Mouse (Mus musculus): ENCODE results near the gene Ppp1r32. TPM values are rescaled to one million over a fixed set of nuclear protein-coding genes. Genes with fewer than 3 reads are reported as not detected.
A peak's percentile ranks its signal among the peaks of the same experiment; 100 is the strongest.

Gene Ppp1r32
- polyA plus RNA-seq, 1 experiment from 2014 or later, result 0.14 TPM

DNA sequence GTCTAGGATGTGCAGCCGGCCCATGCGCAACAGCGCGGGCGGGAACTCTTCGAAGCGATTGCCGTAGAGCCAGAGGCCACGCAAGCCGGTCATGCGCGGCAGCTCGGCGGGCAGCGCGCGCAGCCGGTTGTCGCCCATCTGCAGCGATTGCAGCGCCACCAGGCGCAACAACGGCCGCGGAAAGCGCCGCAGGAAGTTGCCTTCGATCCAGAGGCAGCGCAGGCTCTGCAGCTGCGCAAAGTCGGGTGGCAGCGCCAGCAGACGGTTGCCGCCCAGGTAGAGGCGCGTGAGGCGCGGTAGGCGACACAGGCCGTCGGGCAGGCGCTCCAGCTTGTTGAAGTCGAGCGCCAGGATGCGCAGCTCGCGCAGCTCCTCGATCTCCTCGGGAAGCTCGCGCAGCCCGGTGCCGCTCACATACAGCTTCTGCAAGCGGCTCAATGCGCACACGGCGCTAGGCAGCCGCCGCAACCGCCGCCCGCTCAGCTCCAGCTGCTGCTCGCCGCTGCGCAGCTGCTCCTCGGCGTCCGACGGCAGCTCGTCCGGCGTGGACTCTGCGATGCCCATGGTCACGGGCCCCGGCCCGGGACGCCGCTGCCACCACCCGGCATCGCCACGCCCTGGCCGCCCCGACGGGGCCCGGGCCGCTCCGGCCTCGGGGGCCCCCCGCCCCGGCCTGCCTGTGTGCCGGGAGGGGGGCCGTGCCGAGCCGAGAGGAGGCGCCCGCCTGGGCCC is 25.8 kb downstream of the Ppp1r32 start, which contains the start of gene Lrrc10b:
Gene Lrrc10b, minus strand, starts transcription at position 722 of the 732 bp plus-strand sequence.
- ATAC-seq (replicated peaks; ENCODE audit: low FRiP score, low TSS enrichment, low read depth) (peak; percentile 56), DNase-seq (ENCODE audit: low spot score) (peak; percentile 86)
- Histone ChIP-seq H3K4me1 (replicated peaks; ENCODE audit: control insufficient read depth, insufficient read depth, low read length) (peaks cover 14% of the 10 kb centered on the region; the same call in 1 of the 2 replicates), H3K4me3 (ENCODE audit: low read depth, low read length) (peak within 1 kb of the TSS; percentile 48), H3K36me3 (ENCODE audit: control insufficient read depth, insufficient read depth, low read length) (no peaks in the 10 kb centered on the region), H3K27me3 (replicated peaks; ENCODE audit: control insufficient read depth, insufficient read depth, low read length) (peaks cover 84% of the 10 kb centered on the region), H3K27ac (ENCODE audit: low read depth) (no peak within 1 kb of the TSS), H3K4me2 (ENCODE audit: low read length) (peak within 1 kb of the TSS; percentile 91), H3K9ac (ENCODE audit: low read length) (peak within 1 kb of the TSS; percentile 10; the same call in 1 of the 2 replicates), H3K9me3 (ENCODE audit: control insufficient read depth, low read length) (no peaks in the 10 kb centered on the region)
- under 1% methylated on average over 86 of the region's 96 CpGs for WGBS

DNA sequence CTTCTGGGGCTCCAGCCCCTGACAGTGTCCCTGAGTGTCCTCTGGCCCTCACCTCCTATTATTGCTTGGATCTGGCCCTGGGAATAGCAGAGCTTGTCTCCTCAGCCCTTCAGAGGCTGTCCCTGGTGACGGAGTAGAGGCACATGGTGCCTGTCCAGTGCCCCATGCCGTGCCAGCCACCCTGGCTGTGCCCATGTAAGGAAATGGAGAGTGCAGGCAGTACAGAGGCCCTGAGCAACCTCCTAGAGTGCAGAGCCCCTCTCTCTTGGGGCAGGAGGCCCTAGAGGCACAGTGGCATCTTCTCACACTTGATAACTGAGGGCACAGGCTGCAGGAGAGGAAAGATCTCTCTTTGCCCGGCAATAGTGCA is 27.3 kb downstream of the Ppp1r32 start:
- H3K9me3 ChIP-seq (ENCODE audit: control insufficient read depth, low read length), result no peaks in the 10 kb centered on the region
- WGBS, result 75% methylated on average over 3 of the region's 3 CpGs
- H3K4me2 ChIP-seq (ENCODE audit: low read length), result no peak overlapping the region
- no peak overlapping the region for H3K4me3 ChIP-seq (ENCODE audit: low read depth, low read length)
- peaks cover 73% of the 10 kb centered on the region for H3K27me3 ChIP-seq (replicated peaks; ENCODE audit: control insufficient read depth, insufficient read depth, low read length)
- no peak overlapping the region for H3K27ac ChIP-seq (ENCODE audit: low read depth)
- no peak overlapping the region for H3K9ac ChIP-seq (ENCODE audit: low read length)
- peaks cover 14% of the 10 kb centered on the region; the same call in 1 of the 2 replicates for H3K4me1 ChIP-seq (replicated peaks; ENCODE audit: control insufficient read depth, insufficient read depth, low read length)
- DNase-seq (ENCODE audit: low spot score), result no peak
- ATAC-seq (replicated peaks; ENCODE audit: low FRiP score, low TSS enrichment, low read depth), result no peak
- H3K36me3 ChIP-seq (ENCODE audit: control insufficient read depth, insufficient read depth, low read length), result no peaks in the 10 kb centered on the region

DNA sequence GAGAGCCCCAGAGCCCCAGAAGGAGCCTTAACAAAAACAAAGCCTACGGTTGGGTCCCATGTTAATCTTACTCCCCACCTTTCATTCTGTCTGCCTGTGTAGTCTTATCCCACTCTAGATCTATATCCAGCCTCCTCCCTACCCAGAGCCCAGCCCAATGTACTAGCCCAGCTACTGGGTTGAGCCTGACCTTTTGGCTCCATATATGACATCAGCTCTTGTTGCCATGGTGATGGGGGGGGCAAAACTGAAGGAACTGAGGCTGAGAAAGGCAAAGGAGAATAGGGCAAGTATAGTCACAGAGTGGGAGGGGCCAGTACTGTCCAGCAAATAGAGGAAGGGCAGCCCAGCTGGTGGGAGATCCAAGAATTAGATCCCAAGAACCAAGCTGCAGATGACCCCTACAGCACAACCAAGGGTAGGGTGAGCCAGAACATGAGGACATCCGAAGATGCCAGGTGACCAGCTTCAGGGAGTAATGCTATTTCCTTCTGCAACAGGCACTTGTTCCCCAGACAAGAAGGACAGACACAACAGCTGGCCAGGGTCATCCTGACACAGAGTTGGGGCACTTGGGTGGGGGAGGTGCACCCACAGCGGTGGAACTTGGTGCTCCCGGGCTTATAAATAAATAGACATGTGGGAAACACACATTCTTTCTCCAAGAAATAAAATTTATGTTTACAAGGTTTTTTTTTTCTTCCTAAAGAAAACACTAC is 27.9 kb downstream of the Ppp1r32 start:
- no peaks in the 10 kb centered on the region for H3K9me3 ChIP-seq (ENCODE audit: control insufficient read depth, low read length)
- H3K27me3 ChIP-seq (replicated peaks; ENCODE audit: control insufficient read depth, insufficient read depth, low read length), result peaks cover 68% of the 10 kb centered on the region
- H3K36me3 ChIP-seq (ENCODE audit: control insufficient read depth, insufficient read depth, low read length), result no peaks in the 10 kb centered on the region
- no peak overlapping the region for H3K4me2 ChIP-seq (ENCODE audit: low read length)
- no peak overlapping the region for H3K4me3 ChIP-seq (ENCODE audit: low read depth, low read length)
- no peak overlapping the region for H3K9ac ChIP-seq (ENCODE audit: low read length)
- ATAC-seq (replicated peaks; ENCODE audit: low FRiP score, low TSS enrichment, low read depth) (no peak), DNase-seq (ENCODE audit: low spot score) (no peak)
- peaks cover 14% of the 10 kb centered on the region; the same call in 1 of the 2 replicates for H3K4me1 ChIP-seq (replicated peaks; ENCODE audit: control insufficient read depth, insufficient read depth, low read length)
- H3K27ac ChIP-seq (ENCODE audit: low read depth), result no peak overlapping the region
- 48% methylated on average over 4 of the region's 4 CpGs for WGBS

DNA sequence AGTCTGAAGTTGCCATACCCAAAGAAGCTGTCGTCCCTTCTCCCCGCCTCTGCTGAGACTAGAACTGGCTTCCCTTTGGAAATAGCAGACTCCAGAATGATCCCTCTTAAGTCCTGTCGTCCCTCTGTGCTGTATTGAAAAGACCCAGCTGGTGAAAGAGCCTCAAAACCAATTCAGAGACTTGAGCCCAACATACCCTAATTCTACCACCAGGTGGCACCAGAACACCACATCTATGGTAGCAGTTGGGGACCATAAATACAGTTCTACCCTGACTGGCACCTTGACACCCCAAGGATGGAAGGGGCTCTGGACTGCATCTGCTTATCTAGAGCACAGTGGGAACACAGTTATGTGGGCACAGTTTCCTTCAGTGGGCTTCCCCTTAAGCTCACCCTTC is 33.0 kb downstream of the Ppp1r32 start:
- WGBS, result 5% methylated on average over 3 of the region's 3 CpGs
- Histone ChIP-seq H3K4me2 (ENCODE audit: low read length) (no peak overlapping the region), H3K27me3 (replicated peaks; ENCODE audit: control insufficient read depth, insufficient read depth, low read length) (peaks cover 17% of the 10 kb centered on the region), H3K27ac (ENCODE audit: low read depth) (no peak overlapping the region), H3K9ac (ENCODE audit: low read length) (no peak overlapping the region), H3K4me3 (ENCODE audit: low read depth, low read length) (no peak overlapping the region), H3K9me3 (ENCODE audit: control insufficient read depth, low read length) (no peaks in the 10 kb centered on the region), H3K4me1 (replicated peaks; ENCODE audit: control insufficient read depth, insufficient read depth, low read length) (no peaks in the 10 kb centered on the region), H3K36me3 (ENCODE audit: control insufficient read depth, insufficient read depth, low read length) (no peaks in the 10 kb centered on the region)
- DNase-seq (ENCODE audit: low spot score) (peak; percentile 87), ATAC-seq (replicated peaks; ENCODE audit: low FRiP score, low TSS enrichment, low read depth) (peak; percentile 44; the same call in 1 of the 2 replicates)

DNA sequence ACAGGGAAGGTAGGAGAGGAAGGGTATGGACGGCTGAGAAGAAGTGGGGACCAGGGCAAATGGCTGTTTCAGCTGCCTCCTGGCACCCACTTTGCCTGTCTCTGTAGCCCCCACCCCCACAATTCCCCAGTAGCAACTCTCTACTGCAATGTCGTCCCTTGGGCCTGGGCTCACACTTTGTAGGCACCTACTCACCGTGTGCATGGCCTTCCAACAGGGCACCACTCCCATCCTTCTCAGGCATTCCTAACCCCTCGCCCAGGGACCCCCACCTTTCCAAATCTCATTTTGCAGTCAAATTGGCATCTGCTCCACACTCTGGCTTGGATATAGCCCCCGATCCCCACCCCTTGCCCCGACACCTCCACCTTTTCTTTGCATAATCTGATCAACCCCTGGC is 33.5 kb downstream of the Ppp1r32 start:
- peaks cover 12% of the 10 kb centered on the region for H3K27me3 ChIP-seq (replicated peaks; ENCODE audit: control insufficient read depth, insufficient read depth, low read length)
- DNase-seq (ENCODE audit: low spot score), result no peak
- 63% methylated on average over 6 of the region's 6 CpGs for WGBS
- H3K27ac ChIP-seq (ENCODE audit: low read depth), result no peak overlapping the region
- H3K4me3 ChIP-seq (ENCODE audit: low read depth, low read length), result no peak overlapping the region
- no peak overlapping the region for H3K4me2 ChIP-seq (ENCODE audit: low read length)
- peak; percentile 32; the same call in 1 of the 2 replicates for ATAC-seq (replicated peaks; ENCODE audit: low FRiP score, low TSS enrichment, low read depth)
- H3K9me3 ChIP-seq (ENCODE audit: control insufficient read depth, low read length), result no peaks in the 10 kb centered on the region
- no peaks in the 10 kb centered on the region for H3K4me1 ChIP-seq (replicated peaks; ENCODE audit: control insufficient read depth, insufficient read depth, low read length)
- no peaks in the 10 kb centered on the region for H3K36me3 ChIP-seq (ENCODE audit: control insufficient read depth, insufficient read depth, low read length)
- no peak overlapping the region for H3K9ac ChIP-seq (ENCODE audit: low read length)

DNA sequence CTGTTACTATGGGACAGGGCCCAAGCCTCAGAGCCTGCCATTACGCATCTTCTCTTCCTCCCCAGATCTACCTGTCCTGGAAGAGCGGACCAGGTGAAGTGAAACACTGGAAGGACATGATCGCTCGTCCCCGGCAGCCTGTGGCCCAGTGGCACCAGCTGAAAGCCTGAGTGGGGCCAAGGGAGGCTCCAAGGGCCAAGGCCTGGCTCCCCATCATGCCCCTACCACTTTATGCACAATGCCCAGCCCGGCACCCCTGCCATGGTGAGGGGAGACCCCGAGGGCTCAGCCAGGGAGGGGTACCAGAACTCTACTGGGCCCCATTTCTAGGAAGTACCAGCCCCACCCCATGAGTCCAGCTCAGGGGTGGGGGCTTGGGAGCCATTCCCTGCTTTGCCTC is 34.5 kb downstream of the Ppp1r32 start:
- no peak overlapping the region for H3K27ac ChIP-seq (ENCODE audit: low read depth)
- ATAC-seq (replicated peaks; ENCODE audit: low FRiP score, low TSS enrichment, low read depth), result no peak
- H3K27me3 ChIP-seq (replicated peaks; ENCODE audit: control insufficient read depth, insufficient read depth, low read length), result peaks cover 7% of the 10 kb centered on the region
- 94% methylated on average over 7 of the region's 7 CpGs for WGBS
- H3K9ac ChIP-seq (ENCODE audit: low read length), result no peak overlapping the region
- no peaks in the 10 kb centered on the region for H3K9me3 ChIP-seq (ENCODE audit: control insufficient read depth, low read length)
- no peak for DNase-seq (ENCODE audit: low spot score)
- H3K4me3 ChIP-seq (ENCODE audit: low read depth, low read length), result no peak overlapping the region
- no peaks in the 10 kb centered on the region for H3K36me3 ChIP-seq (ENCODE audit: control insufficient read depth, insufficient read depth, low read length)
- no peak overlapping the region for H3K4me2 ChIP-seq (ENCODE audit: low read length)
- no peaks in the 10 kb centered on the region for H3K4me1 ChIP-seq (replicated peaks; ENCODE audit: control insufficient read depth, insufficient read depth, low read length)

DNA sequence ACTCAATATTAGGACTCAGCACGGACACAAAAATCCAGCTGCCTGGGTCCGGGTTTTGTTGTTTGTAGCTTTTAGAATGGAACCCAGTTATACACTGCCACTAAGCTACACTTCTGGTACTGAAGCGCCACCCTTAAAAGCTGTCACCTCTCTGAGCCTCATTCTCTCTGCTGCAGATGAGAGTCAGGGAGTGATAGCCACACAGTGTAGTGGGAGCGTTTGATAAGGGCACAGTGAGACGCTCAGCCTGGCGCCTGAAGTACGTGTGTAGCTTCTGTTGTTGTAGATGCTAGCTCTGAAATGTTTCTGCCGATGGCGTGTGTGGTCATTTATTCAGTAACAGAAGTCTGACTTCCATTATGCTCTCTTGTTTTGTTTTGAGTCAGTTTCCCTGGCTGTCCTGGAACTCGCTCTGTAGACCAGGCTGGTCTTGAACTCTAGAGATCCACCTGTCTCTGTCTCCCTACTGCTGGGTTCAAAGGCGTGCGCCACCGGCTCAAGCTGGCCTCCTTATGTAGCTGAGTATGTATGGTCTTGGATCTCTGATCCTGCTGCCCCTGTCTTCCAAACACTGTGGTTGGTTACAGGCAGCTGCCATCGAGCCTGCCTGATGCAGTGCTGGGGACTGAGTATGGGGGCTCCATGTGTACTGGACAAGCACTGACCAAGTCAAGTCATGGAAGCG is 37.9 kb downstream of the Ppp1r32 start:
- no peak for ATAC-seq (replicated peaks; ENCODE audit: low FRiP score, low TSS enrichment, low read depth)
- H3K9ac ChIP-seq (ENCODE audit: low read length), result no peak overlapping the region
- no peak overlapping the region for H3K4me2 ChIP-seq (ENCODE audit: low read length)
- no peak overlapping the region for H3K27ac ChIP-seq (ENCODE audit: low read depth)
- no peaks in the 10 kb centered on the region for H3K27me3 ChIP-seq (replicated peaks; ENCODE audit: control insufficient read depth, insufficient read depth, low read length)
- no peaks in the 10 kb centered on the region for H3K36me3 ChIP-seq (ENCODE audit: control insufficient read depth, insufficient read depth, low read length)
- H3K4me1 ChIP-seq (replicated peaks; ENCODE audit: control insufficient read depth, insufficient read depth, low read length), result no peaks in the 10 kb centered on the region
- no peak for DNase-seq (ENCODE audit: low spot score)
- H3K4me3 ChIP-seq (ENCODE audit: low read depth, low read length), result no peak overlapping the region
- 90% methylated on average over 15 of the region's 15 CpGs for WGBS
- no peaks in the 10 kb centered on the region for H3K9me3 ChIP-seq (ENCODE audit: control insufficient read depth, low read length)

DNA sequence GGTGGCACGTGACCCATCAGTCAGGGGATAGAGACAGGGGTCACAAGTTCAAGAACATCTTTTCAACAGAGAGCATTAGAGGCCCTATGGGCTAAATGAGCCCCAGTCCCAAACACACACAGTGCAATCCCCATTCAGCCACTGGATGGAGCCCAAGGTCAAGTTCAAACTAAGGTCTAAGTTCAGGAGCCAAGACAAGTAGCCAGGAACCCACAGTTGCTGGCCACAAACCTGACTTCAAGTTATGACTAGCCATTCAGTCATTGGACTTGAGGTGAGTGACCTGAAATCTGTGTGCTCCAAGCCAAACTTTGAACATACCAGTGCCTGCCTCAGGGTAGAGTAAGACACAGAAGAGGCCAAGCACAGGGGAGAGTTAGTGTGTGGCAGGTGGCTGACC is 45.2 kb downstream of the Ppp1r32 start:
- no peaks in the 10 kb centered on the region for H3K36me3 ChIP-seq (ENCODE audit: control insufficient read depth, insufficient read depth, low read length)
- no peak overlapping the region for H3K9ac ChIP-seq (ENCODE audit: low read length)
- ATAC-seq (replicated peaks; ENCODE audit: low FRiP score, low TSS enrichment, low read depth) (no peak), DNase-seq (ENCODE audit: low spot score) (no peak)
- 76% methylated on average over 1 of the region's 1 CpGs for WGBS
- H3K4me2 ChIP-seq (ENCODE audit: low read length), result no peak overlapping the region
- peaks cover 5% of the 10 kb centered on the region; the same call in 1 of the 2 replicates for H3K4me1 ChIP-seq (replicated peaks; ENCODE audit: control insufficient read depth, insufficient read depth, low read length)
- no peaks in the 10 kb centered on the region for H3K9me3 ChIP-seq (ENCODE audit: control insufficient read depth, low read length)
- H3K27ac ChIP-seq (ENCODE audit: low read depth), result no peak overlapping the region
- H3K4me3 ChIP-seq (ENCODE audit: low read depth, low read length), result no peak overlapping the region
- no peaks in the 10 kb centered on the region for H3K27me3 ChIP-seq (replicated peaks; ENCODE audit: control insufficient read depth, insufficient read depth, low read length)

Data from intestine, embryonic 14.5 days (tissue).